Mouse (Mus musculus): ENCODE data around the gene Kcnab2. TPM values are rescaled to one million over a fixed set of nuclear protein-coding genes. Genes with fewer than 3 reads are reported as not detected.
A peak's percentile ranks its signal among the peaks of the same experiment; 100 is the strongest.

The Kcnab2 gene
- total and polyA plus RNA-seq, 2 experiments: 0.37 to 0.59 TPM

DNA sequence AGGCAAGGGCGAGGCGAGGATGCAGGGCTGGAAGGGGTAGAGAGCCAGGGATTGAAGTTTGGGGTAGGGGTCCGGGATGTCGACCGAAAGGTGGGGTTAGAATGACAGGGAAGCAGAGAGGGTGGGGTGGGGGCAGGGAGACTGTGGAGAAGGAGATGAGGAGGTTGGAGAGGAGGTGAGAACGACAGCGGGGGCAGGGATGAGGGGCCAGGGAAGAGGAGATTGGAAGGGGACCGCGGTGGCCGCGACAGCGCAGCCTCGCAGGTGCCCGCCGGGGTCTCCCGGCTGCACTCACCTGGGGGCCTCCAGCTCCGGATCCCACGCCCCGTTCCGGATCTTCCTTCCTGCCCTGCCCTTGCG is 585 bp downstream of the Kcnab2 start:
- Histone ChIP-seq H3K27me3 (ENCODE audit: control insufficient read depth, insufficient read depth, low read length) (peaks cover 5% of the 10 kb centered on the region; the same call in 1 of the 2 replicates), H3K79me2 (ENCODE audit: control insufficient read depth, insufficient read depth, low read length) (no peaks in the 10 kb centered on the region), H3K27ac (replicated peaks; ENCODE audit: insufficient read depth, low read depth, low read length) (no peak overlapping the region), H3K4me3 (ENCODE audit: insufficient read depth, low read depth, low read length) (peak overlapping the region; percentile 62; the same call in 1 of the 2 replicates), H3K4me1 (ENCODE audit: control insufficient read depth, insufficient read depth, low read length) (no peaks in the 10 kb centered on the region), H3K36me3 (ENCODE audit: control insufficient read depth, insufficient read depth, low read length) (no peaks in the 10 kb centered on the region), H3K9ac (ENCODE audit: low read depth, low read length) (no peak overlapping the region)
- WGBS: 3% methylated on average over 21 of the region's 21 CpGs
- no peak for DNase-seq (ENCODE audit: extremely low read depth, low read depth, low spot score)
- TF ChIP-seq POLR2A (IDR thresholded peaks at IDR 0.05; ENCODE audit: extremely low read depth, insufficient read depth, low read length): no peak
- no peak for TF ChIP-seq CTCF (IDR thresholded peaks at IDR 0.05; ENCODE audit: low read depth, low read length)

DNA sequence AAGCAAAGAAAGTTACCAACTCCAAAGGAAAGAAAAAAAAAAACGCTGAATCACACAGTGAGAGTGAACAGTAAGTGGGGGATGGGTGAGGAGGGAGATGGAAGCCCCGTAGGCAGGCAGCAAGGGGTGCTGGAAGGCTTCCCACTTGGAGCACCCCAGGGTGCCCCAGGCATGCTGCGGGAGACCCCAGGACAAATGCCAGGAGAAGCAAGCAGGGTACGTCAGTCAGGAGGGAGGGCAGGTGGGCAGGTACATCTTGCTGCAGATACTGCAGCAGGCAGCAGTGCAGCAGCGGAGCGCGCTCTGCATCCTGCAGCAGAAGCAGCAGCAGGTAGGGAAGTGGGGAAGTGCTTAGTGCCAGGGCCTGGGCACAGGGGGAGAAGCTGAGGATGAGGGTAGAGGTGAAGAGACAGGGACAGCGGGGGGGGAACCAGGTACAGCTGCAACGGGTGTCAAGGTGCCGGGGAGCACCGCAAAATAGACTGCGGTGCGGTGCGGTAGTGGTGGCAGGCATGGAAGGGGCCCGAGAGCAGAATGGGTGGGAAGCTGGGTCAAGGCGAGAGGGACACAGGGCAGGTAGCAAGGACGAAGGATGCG is 1.1 kb downstream of the Kcnab2 start, which contains the start of gene Nphp4:
Gene Nphp4 (plus strand): TSS at position 280 of the 597 bp plus-strand sequence.
- Histone ChIP-seq H3K9ac (ENCODE audit: low read depth, low read length) (no peak within 1 kb of the TSS), H3K36me3 (ENCODE audit: control insufficient read depth, insufficient read depth, low read length) (no peaks in the 10 kb centered on the region), H3K4me1 (ENCODE audit: control insufficient read depth, insufficient read depth, low read length) (no peaks in the 10 kb centered on the region), H3K27me3 (ENCODE audit: control insufficient read depth, insufficient read depth, low read length) (peaks cover 5% of the 10 kb centered on the region; the same call in 1 of the 2 replicates), H3K79me2 (ENCODE audit: control insufficient read depth, insufficient read depth, low read length) (no peaks in the 10 kb centered on the region), H3K27ac (replicated peaks; ENCODE audit: insufficient read depth, low read depth, low read length) (no peak within 1 kb of the TSS), H3K4me3 (ENCODE audit: insufficient read depth, low read depth, low read length) (peak within 1 kb of the TSS; percentile 62)
- no peak for TF ChIP-seq POLR2A (IDR thresholded peaks at IDR 0.05; ENCODE audit: extremely low read depth, insufficient read depth, low read length)
- TF ChIP-seq CTCF (IDR thresholded peaks at IDR 0.05; ENCODE audit: low read depth, low read length): no peak
- 5% methylated on average over 18 of the region's 18 CpGs for whole genome bisulfite sequencing
- no peak for DNase-seq (ENCODE audit: extremely low read depth, low read depth, low spot score)

GRCm38 (mm10) chr4:152475941-152476340 is 1.7 kb downstream of the Kcnab2 start:
- Histone ChIP-seq H3K36me3 (ENCODE audit: control insufficient read depth, insufficient read depth, low read length) (no peaks in the 10 kb centered on the region), H3K27me3 (ENCODE audit: control insufficient read depth, insufficient read depth, low read length) (peaks cover 5% of the 10 kb centered on the region; the same call in 1 of the 2 replicates), H3K79me2 (ENCODE audit: control insufficient read depth, insufficient read depth, low read length) (no peaks in the 10 kb centered on the region), H3K4me1 (ENCODE audit: control insufficient read depth, insufficient read depth, low read length) (no peaks in the 10 kb centered on the region), H3K9ac (ENCODE audit: low read depth, low read length) (no peak overlapping the region), H3K4me3 (ENCODE audit: insufficient read depth, low read depth, low read length) (no peak overlapping the region), H3K27ac (replicated peaks; ENCODE audit: insufficient read depth, low read depth, low read length) (no peak overlapping the region)
- 76% methylated on average over 7 of the region's 7 CpGs for WGBS
- no peak for DNase-seq (ENCODE audit: extremely low read depth, low read depth, low spot score)
- TF ChIP-seq POLR2A (IDR thresholded peaks at IDR 0.05; ENCODE audit: extremely low read depth, insufficient read depth, low read length): no peak
- no peak for TF ChIP-seq CTCF (IDR thresholded peaks at IDR 0.05; ENCODE audit: low read depth, low read length)

- TF ChIP-seq CTCF (IDR thresholded peaks at IDR 0.05; ENCODE audit: low read depth, low read length) (no peak), POLR2A (IDR thresholded peaks at IDR 0.05; ENCODE audit: extremely low read depth, insufficient read depth, low read length) (no peak)
- Histone ChIP-seq H3K27ac (replicated peaks; ENCODE audit: insufficient read depth, low read depth, low read length) (no peak overlapping the region), H3K4me1 (ENCODE audit: control insufficient read depth, insufficient read depth, low read length) (no peaks in the 10 kb centered on the region)
Observed at GRCm38 (mm10) chr4:152467951-152468350, 9.7 kb downstream of the Kcnab2 start.

DNA sequence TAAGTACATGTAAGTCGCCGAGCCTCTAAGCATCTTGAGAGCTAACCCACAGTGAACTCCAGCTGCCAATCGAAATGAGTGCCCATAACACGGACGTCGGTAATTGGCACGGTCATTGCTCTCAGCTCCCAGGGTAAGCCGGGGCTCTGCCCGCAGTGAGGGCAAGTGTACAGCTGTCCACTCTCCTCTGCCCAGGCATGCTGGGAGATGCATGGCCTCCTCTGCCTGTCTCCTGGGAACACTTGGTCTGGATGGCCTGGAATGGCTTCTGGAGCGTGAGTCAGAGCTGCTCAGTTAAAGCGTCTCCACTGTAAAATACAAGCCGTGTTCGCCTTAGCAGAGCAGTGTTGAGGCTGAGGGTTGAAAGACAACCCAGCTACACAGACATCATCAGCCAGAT is 11.1 kb downstream of the Kcnab2 start:
- Histone ChIP-seq H3K4me1 (ENCODE audit: control insufficient read depth, insufficient read depth, low read length) (no peaks in the 10 kb centered on the region), H3K4me3 (ENCODE audit: insufficient read depth, low read depth, low read length) (no peak overlapping the region), H3K27ac (replicated peaks; ENCODE audit: insufficient read depth, low read depth, low read length) (no peak overlapping the region), H3K27me3 (ENCODE audit: control insufficient read depth, insufficient read depth, low read length) (no peaks in the 10 kb centered on the region), H3K79me2 (ENCODE audit: control insufficient read depth, insufficient read depth, low read length) (no peaks in the 10 kb centered on the region), H3K9ac (ENCODE audit: low read depth, low read length) (no peak overlapping the region), H3K36me3 (ENCODE audit: control insufficient read depth, insufficient read depth, low read length) (no peaks in the 10 kb centered on the region)
- no peak for DNase-seq (ENCODE audit: extremely low read depth, low read depth, low spot score)
- no peak for TF ChIP-seq CTCF (IDR thresholded peaks at IDR 0.05; ENCODE audit: low read depth, low read length)
- 89% methylated on average over 13 of the region's 13 CpGs for WGBS

More at GRCm38 (mm10) chr4:152467951-152468350, 9.7 kb downstream of the Kcnab2 start:
- 82% methylated on average over 6 of the region's 6 CpGs for WGBS
- Histone ChIP-seq H3K27me3 (ENCODE audit: control insufficient read depth, insufficient read depth, low read length) (no peaks in the 10 kb centered on the region), H3K9ac (ENCODE audit: low read depth, low read length) (no peak overlapping the region), H3K36me3 (ENCODE audit: control insufficient read depth, insufficient read depth, low read length) (no peaks in the 10 kb centered on the region), H3K79me2 (ENCODE audit: control insufficient read depth, insufficient read depth, low read length) (no peaks in the 10 kb centered on the region), H3K4me3 (ENCODE audit: insufficient read depth, low read depth, low read length) (no peak overlapping the region)
- no peak for DNase-seq (ENCODE audit: extremely low read depth, low read depth, low spot score)

GRCm38 (mm10) chr4:152465116-152465515 is 12.6 kb downstream of the Kcnab2 start:
- Histone ChIP-seq H3K4me3 (ENCODE audit: insufficient read depth, low read depth, low read length) (no peak overlapping the region), H3K79me2 (ENCODE audit: control insufficient read depth, insufficient read depth, low read length) (no peaks in the 10 kb centered on the region), H3K9ac (ENCODE audit: low read depth, low read length) (no peak overlapping the region), H3K27me3 (ENCODE audit: control insufficient read depth, insufficient read depth, low read length) (no peaks in the 10 kb centered on the region), H3K4me1 (ENCODE audit: control insufficient read depth, insufficient read depth, low read length) (no peaks in the 10 kb centered on the region), H3K36me3 (ENCODE audit: control insufficient read depth, insufficient read depth, low read length) (no peaks in the 10 kb centered on the region), H3K27ac (replicated peaks; ENCODE audit: insufficient read depth, low read depth, low read length) (no peak overlapping the region)
- DNase-seq (ENCODE audit: extremely low read depth, low read depth, low spot score): no peak
- no peak for TF ChIP-seq POLR2A (IDR thresholded peaks at IDR 0.05; ENCODE audit: extremely low read depth, insufficient read depth, low read length)
- WGBS: 53% methylated on average over 8 of the region's 8 CpGs
